Mouse (Mus musculus): ENCODE measurements at regions not wholly inside any gene's neighbourhood (a gene's known extent, or its start where the extent isn't known, plus 50 kb on each side); places are given as distances from the start of the nearest gene placed in this dataset.
"Not testable (repeated sequence)": the region's sequence is repeated elsewhere in the genome, so short reads cannot be mapped to it uniquely, and the experiment has no call there.

DNA sequence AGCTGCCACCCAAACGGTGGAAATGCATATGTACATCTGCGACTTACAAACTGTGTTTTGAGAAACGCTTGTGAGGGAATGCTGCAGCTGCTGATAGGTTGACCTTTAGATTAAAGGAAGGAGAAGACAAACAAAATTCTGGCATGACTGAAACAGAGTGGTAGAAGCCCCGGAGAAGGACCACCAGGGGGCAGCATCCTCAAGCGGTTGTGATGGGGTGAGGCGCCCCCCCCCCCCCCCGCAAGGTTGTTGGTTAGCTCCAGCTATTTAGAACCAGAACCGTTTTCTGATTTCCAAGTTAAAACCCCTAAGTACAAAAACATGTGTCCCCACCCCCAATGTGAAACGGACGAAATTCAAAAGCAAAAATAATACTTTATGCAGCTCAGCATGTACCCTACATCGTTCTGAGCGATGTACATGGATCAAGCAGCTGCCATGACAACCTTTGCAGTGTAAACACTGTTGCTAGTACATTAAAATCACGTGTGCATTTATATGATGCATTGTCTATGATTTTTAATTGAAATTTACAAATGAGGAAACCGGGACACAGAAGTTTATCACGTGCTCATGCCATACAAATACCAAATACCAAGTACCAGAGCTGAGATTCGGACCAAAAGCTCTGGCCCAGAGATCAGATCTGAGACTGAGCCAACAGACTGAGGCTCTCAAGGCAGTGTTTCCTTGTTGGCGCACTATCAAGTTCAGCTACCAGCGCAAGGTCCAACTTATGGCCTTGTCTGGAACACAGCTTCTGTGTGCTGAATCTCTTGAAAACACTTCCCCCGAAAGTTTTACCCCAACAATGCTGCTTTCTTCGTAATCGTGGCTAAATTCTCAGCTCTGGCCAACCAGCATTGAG lies 100.0 kb upstream of the Ifngr1 start:
- in situ Hi-C loops (cut with MboI, MseI): loop anchor here (10.0 kb wide), 2 partner anchors 203 to 577 kb away; no protein-coding TSS in a partner anchor

DNA sequence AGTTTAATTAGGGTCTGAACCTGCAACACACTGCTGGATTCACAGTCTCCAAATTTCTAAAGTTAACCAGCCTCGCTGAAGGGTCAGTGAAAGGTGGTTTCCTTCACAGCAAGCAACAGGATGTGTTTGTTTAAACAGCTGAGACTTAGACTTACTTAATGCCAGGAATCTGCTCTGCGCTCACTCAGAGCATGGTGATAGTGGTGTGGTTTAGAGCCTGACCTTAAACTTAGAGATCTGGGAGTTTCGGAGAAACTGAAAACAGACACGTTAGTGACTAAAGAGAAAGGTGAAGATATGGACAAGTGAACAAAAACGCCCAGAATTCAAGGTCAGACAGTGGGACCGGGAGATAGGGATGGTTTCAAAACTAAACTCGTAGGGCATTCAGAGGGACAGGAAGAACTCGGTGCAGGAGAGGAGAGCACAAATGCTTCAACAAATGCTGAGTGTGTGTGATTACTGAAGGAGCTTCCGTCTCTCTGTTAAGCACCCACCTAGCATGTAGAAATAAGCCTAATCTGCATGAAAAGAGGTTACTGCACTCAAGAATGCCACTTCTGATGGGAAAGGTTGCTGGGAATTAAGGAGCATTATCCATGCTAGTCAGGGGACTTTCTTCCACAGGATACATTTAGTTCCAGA lies 97.2 kb upstream of the Ifngr1 start:
- in situ Hi-C loops (cut with MboI, MseI): loop anchor here (10.0 kb wide), 2 partner anchors 200 to 580 kb away; no protein-coding TSS in a partner anchor

DNA sequence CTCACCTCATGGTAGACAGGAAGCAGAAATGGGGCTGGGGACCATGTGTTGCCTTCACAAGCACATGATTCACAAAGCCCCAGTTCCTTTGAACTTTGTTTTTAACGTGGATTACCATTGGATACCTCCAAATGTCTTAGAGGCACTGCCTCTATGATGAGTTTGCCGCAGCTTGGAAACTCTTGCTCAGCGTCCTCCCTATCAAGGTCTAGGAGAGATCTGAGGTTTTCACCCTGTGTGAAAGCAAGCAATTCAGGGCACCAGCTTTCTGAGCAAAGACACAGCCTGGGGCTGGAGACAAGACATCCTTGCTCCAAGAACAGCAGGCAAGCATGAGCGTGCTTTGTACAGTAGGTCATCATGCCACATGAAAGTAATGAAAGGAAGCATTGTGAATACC lies 93.6 kb upstream of the Ifngr1 start:
- in situ Hi-C loops (cut with MboI, MseI): loop anchor here (10.0 kb wide), 2 partner anchors 197 to 583 kb away; no protein-coding TSS in a partner anchor

GRCm38 (mm10) chr10:19502874-19503273 lies 88.9 kb upstream of the Ifngr1 start:
- in situ Hi-C loops (cut with MboI, MseI): no loop called here

GRCm38 (mm10) chr10:19503846-19504765 lies 87.6 kb upstream of the Ifngr1 start:
- in situ Hi-C loops (cut with MboI, MseI): no loop called here

GRCm38 (mm10) chr10:19505174-19505573 lies 86.6 kb upstream of the Ifngr1 start:
- in situ Hi-C loops (cut with MboI, MseI): loop anchor here (5.0 kb wide), 1 partner anchor 92 kb away; no protein-coding TSS in a partner anchor

- in situ Hi-C loops (cut with MboI, MseI): loop anchor here (5.0 kb wide), 1 partner anchor 91 kb away; no protein-coding TSS in a partner anchor
Observed at GRCm38 (mm10) chr10:19505979-19506378, 85.8 kb upstream of the Ifngr1 start.

GRCm38 (mm10) chr10:19506434-19506833 lies 85.3 kb upstream of the Ifngr1 start:
- in situ Hi-C loops (cut with MboI, MseI): loop anchor here (5.0 kb wide), 1 partner anchor 91 kb away; no protein-coding TSS in a partner anchor

- in situ Hi-C loops (cut with MboI, MseI): loop anchor here (5.0 kb wide), 1 partner anchor 89 kb away; no protein-coding TSS in a partner anchor
Observed at GRCm38 (mm10) chr10:19508221-19508745, 83.5 kb upstream of the Ifngr1 start.

- in situ Hi-C loops (cut with MboI, MseI): no loop called here
Observed at GRCm38 (mm10) chr10:19510047-19510446, 81.7 kb upstream of the Ifngr1 start.

DNA sequence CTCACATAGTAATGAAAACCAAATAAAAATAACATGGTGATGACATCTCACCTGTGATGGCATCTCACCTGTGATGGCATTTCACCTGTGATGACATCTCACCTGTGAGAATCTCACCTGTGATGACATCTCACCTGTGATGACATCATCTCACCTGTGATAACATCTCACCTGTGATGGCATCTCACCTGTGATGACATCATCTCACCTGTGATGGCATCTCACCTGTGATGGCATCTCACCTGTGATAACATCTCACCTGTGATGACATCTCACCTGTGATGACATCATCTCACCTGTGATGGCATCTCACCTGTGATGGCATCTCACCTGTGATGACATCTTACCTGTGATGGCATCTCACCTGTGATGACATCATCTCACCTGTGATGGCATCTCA lies 77.4 kb upstream of the Ifngr1 start:
- in situ Hi-C loops (cut with MboI, MseI): not testable (repeated sequence)

- in situ Hi-C loops (cut with MboI, MseI): loop anchor here (5.0 kb wide), 1 partner anchor 278 kb away; no protein-coding TSS in a partner anchor
Observed at GRCm38 (mm10) chr10:19514837-19515236, 76.9 kb upstream of the Ifngr1 start.

DNA sequence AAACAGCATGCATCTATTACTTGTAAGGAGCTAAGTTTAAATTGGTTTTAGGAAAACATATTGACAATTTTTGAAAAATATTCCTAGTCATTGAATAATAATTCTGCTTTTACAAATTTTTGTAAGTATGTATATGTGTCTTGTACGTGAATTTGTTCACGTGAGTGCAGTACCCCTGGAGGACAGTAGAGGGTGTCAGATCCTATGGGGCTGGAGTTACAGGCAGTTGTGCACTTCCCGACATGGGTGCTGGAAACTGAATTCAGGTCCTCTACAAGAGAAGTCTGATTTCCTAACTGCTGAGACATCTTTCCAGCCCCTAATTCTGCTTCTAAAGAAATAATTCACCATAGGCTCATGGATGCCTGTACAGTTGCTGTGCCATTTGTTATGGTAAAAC lies 75.7 kb upstream of the Ifngr1 start:
- in situ Hi-C loops (cut with MboI, MseI): loop anchor here (5.0 kb wide), 1 partner anchor 279 kb away; no protein-coding TSS in a partner anchor

GRCm38 (mm10) chr10:19517093-19517492 lies 74.7 kb upstream of the Ifngr1 start:
- in situ Hi-C loops (cut with MboI, MseI): loop anchor here (5.0 kb wide), 1 partner anchor 280 kb away; no protein-coding TSS in a partner anchor

DNA sequence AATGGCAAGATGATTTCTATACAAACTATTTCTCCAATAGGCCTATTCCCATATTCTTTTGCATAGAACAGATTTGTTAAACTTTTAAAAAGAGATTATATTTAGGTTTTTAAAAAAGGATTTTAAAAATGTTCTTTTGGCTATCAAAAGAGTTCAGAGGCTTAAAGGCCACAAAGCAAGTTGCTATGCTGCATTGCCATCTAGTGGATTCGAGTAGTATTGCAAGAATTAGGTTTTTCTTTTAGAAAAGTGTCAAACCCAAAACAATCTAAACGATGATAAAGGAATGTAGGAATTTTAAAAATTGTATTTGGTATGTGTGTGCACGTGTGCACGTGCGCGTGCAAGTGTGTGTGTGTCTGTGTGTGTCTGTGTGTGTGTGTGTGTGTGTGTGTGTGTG lies 73.0 kb upstream of the Ifngr1 start:
- in situ Hi-C loops (cut with MboI, MseI): loop anchor here (5.0 kb wide), 1 partner anchor 281 kb away; no protein-coding TSS in a partner anchor

DNA sequence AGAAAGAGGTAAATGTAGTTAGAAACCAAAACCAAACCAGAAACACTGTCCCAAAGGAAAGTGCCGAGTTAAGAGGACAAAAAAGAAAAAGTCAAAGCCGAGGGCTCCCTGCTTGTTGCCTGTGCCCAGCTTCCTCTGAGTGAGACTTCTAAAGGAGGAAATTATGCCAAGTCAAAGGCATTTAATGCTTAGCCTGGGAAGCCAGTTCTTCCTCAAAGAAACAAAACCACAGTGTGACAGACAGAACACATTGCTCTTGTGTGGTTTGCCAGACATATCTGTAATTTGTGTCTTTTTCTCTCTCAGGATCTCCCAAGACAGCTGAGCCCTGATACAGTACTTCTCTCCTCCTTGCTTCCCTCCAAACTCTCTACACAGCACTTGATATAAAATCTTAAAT lies 69.6 kb upstream of the Ifngr1 start:
- in situ Hi-C loops (cut with MboI, MseI): no loop called here

- in situ Hi-C loops (cut with MboI, MseI): no loop called here
Observed at GRCm38 (mm10) chr10:19525939-19526338, 65.8 kb upstream of the Ifngr1 start.

DNA sequence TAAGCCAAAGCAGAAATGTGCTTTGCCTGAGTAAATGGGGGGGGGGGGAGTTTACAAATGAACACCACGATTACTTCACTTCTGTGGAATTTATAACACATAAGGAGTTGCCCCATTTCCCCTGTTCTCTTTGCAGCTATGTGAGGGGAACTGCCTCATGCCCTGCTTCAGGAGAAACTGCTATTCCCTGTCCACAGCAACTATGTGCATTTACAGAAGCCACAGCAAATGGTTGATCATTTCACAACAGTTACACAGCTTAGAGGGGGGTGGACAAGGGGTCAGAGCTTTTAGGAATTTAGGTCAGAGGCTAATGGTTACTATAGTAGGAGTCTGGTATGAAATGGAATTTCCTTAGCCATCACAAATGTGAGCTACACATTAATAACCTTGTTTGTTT lies 65.4 kb upstream of the Ifngr1 start:
- in situ Hi-C loops (cut with MboI, MseI): no loop called here

- in situ Hi-C loops (cut with MboI, MseI): no loop called here
Observed at GRCm38 (mm10) chr10:19529655-19530054, 62.1 kb upstream of the Ifngr1 start.

DNA sequence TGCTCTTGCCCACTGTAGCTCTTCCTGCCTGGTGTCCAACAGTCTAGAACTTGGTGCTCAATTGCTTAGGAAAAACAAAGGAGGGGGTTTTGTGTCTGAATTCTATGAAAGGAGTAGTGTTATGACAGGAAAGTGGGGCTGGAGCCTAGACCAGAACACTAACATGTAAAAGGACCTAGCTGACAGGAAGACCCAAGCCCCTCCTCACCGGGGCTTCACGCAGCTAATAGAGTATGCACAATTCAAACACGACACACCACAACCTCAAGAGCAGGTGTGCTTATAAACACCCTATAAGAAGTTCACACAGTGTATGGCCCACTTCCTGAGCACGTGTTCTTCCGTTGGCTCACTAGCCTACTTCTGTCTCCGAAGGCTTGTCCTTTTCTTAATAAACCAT lies 61.7 kb upstream of the Ifngr1 start:
- in situ Hi-C loops (cut with MboI, MseI): no loop called here

GRCm38 (mm10) chr10:19531452-19531851 lies 60.3 kb upstream of the Ifngr1 start:
- in situ Hi-C loops (cut with MboI, MseI): no loop called here

Data from T-helper 1 cell (primary cell).